ENCODE assay signal across 17 mouse cellular contexts in the genomic region with DNA sequence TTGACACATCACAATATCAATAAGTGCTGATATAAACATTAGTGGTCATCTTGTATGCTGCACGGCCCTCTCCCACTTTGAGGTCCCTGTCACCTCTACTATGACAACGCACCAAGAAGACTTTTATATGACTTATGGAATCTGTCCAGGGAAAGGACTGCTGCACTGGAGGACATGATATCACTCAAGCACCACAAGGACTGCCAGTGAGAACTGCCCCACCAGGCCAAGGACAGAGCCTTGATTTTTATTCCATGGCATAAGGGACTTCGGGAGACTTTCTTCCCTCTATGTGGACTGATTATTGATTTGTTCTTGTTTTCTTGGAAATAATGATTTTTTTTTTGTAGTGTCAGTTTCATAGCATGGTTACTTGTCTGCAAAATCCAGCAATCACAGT.
"Had no signal": no experiment of that assay in that cellular context is flagged by ENCODE, and none has a peak within 500 bp of the region (broad histone marks: within the 10 kb centered on the region; RNA-seq: fewer than 3 reads in every experiment).

No protein-coding gene starts in this region.

- H3K9me3 ChIP-seq: midbrain, embryonic 10.5 days; midbrain, embryonic 12.5 days; neural tube, embryonic 13.5 days; neural tube, embryonic 15.5 days; stomach, embryonic 15.5 days had no signal

- H3K4me1 ChIP-seq: midbrain, embryonic 10.5 days; midbrain, embryonic 12.5 days; neural tube, embryonic 13.5 days; neural tube, embryonic 15.5 days; stomach, embryonic 15.5 days had no signal

- H3K27ac ChIP-seq: midbrain, embryonic 10.5 days; midbrain, embryonic 12.5 days; neural tube, embryonic 13.5 days; neural tube, embryonic 15.5 days; stomach, embryonic 15.5 days; stomach, postnatal 0 days had no signal

- H3K27me3 ChIP-seq: midbrain, embryonic 12.5 days; neural tube, embryonic 13.5 days; neural tube, embryonic 15.5 days; stomach, embryonic 15.5 days had no signal

- H3K4me3 ChIP-seq: midbrain, embryonic 10.5 days; midbrain, embryonic 12.5 days; myocyte; neural tube, embryonic 13.5 days; neural tube, embryonic 15.5 days; stomach, embryonic 15.5 days had no signal

- DNase-seq: lung, adult 18-20 months; lung, embryonic 14.5 days; lung, postnatal 10 days; lung, postnatal 4 days; midbrain, embryonic 14.5 days; retina, postnatal 1 day; right cerebral cortex, adult 18-20 months; right cerebral cortex, postnatal 25 days; thymus, postnatal 14 days; thymus, postnatal 36 days had no signal

- H3K36me3 ChIP-seq: midbrain, embryonic 10.5 days; midbrain, embryonic 12.5 days; neural tube, embryonic 13.5 days; neural tube, embryonic 15.5 days; stomach, embryonic 15.5 days had no signal
